Mouse (Mus musculus) yolk sac, embryonic 10.5 days (tissue): Measurements from ENCODE around the gene Olfr1275.

ENCODE experiments used
- DNase-seq: peaks from one replicate; pipeline ENCODE4 v3.0.0-alpha.2; 2017; ENCODE audit warnings: low spot score

Olfr1275 gene

DNA sequence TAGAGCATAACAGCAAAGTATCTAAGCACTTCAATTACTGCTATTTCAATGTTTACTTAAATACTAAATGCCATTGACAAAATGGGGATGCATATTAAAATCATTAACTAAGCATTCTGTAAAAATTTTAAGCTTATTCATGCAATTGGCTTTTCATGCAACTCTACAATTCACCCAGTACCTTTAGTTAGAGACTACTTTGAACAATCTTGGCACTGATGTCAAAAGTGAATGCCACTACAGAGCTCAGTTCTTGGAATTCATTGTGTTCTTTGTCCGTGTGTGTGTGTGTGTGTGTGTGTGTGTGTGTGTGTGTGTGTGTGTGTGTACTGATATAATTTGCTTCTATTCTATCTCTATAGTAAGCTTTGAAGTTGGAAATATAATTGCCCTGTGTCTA, at the start of gene Olfr1275:
Gene Olfr1275, minus strand, starts transcription at position 101 of the 400 bp plus-strand sequence.
- DNase-seq: no peak

DNA sequence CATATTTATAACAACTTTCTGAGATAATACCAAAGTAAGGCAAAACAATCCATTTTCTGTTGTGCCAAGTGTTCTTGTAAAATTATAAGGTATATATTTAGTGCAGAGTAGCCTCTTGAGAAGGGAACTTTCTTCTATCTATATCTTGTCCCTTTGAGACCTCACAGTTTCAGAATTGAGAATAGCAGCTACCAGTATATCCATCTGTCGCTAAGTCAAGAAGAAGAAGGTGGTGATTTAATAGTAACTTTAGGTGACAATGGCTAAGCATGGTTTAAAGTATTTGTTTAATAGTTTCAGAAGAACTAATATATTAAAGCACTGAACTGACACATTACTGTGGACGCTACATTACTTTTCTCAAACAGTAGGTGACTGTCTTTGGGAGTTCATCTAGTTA, 38.9 kb upstream of the Olfr1275 start, which contains the start of gene Olfr1277:
Gene Olfr1277, minus strand, starts transcription at position 101 of the 400 bp plus-strand sequence.
- DNase-seq: no peak

DNA sequence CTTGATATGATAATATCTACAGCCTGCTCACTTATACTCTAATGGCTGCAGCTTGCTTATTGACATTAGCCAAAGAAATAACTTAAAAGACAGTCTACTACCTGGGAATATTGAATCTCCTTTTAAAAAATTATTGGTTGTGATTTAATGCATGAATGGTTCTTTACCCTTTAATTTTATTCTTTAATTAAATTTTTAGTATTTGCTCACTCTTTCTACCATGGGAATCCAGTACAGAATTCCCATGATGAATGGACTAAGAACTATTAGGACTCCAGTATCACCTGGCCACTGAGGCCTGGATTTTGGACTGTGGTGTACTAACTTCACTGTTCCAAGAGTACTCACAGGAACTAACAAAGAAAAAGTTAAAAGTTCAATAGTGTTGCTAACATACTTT, 19.1 kb upstream of the Olfr1275 start, which contains the start of gene Olfr1276:
Gene Olfr1276, plus strand, starts transcription at position 301 of the 400 bp plus-strand sequence.
- DNase-seq: no peak

DNA sequence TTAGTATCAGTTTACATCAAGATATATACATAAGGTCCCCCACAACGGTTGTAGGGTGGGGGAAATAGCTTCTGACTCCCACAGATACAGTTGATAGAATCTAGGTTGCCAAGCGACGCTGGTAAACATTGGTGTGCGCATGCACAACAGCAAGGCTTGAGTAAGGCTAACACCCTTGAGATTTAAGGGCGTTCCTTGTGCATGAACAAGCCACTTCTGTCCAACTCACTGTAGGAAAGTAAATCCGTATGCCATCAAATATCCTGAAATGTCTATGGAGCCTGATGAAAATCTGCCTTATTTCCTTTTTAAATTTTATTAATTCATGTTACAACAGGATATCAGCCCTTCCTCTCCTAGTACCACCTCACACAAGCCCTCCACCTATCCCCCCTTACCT, 5.6 kb downstream of the Olfr1275 start, which contains the start of gene 4930430A15Rik:
Gene 4930430A15Rik, minus strand, starts transcription at position 101 of the 400 bp plus-strand sequence.
- no peak for DNase-seq

DNA sequence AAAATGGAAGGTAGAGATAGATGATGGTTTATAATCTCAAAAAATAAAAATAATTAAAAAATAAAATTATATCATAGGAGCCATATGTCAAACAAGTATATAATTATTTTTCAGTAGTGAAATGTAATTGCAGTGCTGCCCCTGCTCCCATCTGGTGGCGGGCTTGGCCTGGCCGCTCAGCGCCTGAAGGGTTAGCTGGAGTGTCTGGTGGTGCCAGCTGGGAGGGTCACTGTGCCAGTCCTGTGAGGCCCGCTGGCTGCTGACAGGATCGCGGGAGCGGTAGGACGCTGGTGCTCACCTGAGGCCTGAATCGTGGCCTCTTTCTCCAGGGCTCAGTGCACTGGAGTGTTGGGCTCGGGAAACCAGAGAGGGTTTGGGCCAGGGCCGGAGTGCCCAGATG, 53.0 kb downstream of the Olfr1275 start:
- DNase-seq: no peak
